In the genomic region with DNA sequence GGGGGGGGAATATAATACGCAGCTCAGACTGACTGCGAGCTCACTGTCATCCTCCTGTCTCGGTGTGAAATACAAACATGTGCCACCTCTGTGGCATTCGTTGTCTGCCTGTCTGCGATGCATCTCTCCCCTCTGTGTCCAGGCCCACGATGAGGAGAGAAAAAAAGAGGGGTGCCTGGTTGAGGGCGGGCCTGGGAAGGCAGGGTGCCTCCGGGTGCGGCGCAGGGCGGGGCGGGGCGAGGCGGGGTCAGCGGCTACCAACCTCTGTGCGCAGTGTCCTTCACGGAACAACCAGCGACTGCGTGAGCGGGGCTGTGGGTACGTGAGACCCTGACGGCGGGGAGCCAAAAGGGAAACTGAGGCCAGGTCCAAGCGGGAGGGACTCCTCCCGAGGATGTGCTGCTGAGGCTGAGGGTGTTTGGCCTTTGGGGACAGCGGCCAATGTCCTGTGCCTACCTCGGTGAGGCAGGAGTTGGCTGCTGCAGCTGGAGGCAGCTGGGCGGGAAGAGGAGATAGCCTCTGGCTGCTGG, we compare ENCODE assay signal across 8 mouse cellular contexts. TPM values are rescaled to one million over a fixed set of nuclear protein-coding genes. Genes with fewer than 3 reads are reported as not detected.
A peak's percentile ranks its signal among the peaks of the same experiment; 100 is the strongest.
DNase-seq lines count a peak whose midpoint lies in the region; ATAC-seq and TF ChIP-seq lines count a peak whose summit lies in the region.

A gene (plus strand): TSS at position 266 of the 530 bp plus-strand sequence.
A gene (minus strand): TSS at position 461 of the 530 bp plus-strand sequence.

- H3K9me3 ChIP-seq in heart, embryonic 15.5 days (replicated peaks), result no peaks in the 10 kb centered on the region

- peaks cover 58% of the 10 kb centered on the region for H3K79me2 ChIP-seq in macrophage (ENCODE audit: inconsistent target)

- peak; percentile 45; the same call in 1 of the 2 replicates for ATAC-seq in heart, embryonic 15.5 days (replicated peaks; ENCODE audit: insufficient number of reproducible peaks, insufficient read depth, low FRiP score, low read depth)

- H3K36me3 ChIP-seq in heart, embryonic 15.5 days, result no peaks in the 10 kb centered on the region
- H3K36me3 ChIP-seq in macrophage (ENCODE audit: inconsistent target), result no peaks in the 10 kb centered on the region

- TF ChIP-seq CTCF in embryonic fibroblast, embryonic 13.5 days (IDR thresholded peaks at IDR 0.05; ENCODE audit: borderline replicate concordance, insufficient read depth, low read length), result no peak

- H3K9ac ChIP-seq in heart, embryonic 15.5 days, result peak within 1 kb of the TSS; percentile 66

- H3K4me2 ChIP-seq in heart, embryonic 15.5 days, result peak within 1 kb of the TSS; percentile 88

- H3K4me1 ChIP-seq in embryonic fibroblast, embryonic 13.5 days (ENCODE audit: control insufficient read depth, insufficient read depth, low read length), result peaks cover 10% of the 10 kb centered on the region
- peaks cover 23% of the 10 kb centered on the region for H3K4me1 ChIP-seq in heart, embryonic 15.5 days (replicated peaks)

- no peak for DNase-seq in left cerebral cortex, adult 8-10 months (ENCODE audit: low spot score in 2 of 2)
- DNase-seq in left cerebral cortex, postnatal 25 days (ENCODE audit: low spot score in 2 of 2), result no peak
- peak; percentile 74 for DNase-seq in kidney, postnatal 10 days
- DNase-seq in spleen, postnatal 10 days (ENCODE audit: low spot score in 2 of 2), result peak; percentile 86 to 92
- no peak for DNase-seq in cerebellum, postnatal 36 days

- TF ChIP-seq POLR2A in embryonic fibroblast, embryonic 13.5 days (IDR thresholded peaks at IDR 0.05; ENCODE audit: low read depth, low read length), result peak; percentile 88

- H3K27me3 ChIP-seq in heart, embryonic 15.5 days, result no peaks in the 10 kb centered on the region

- H3K27ac ChIP-seq in embryonic fibroblast, embryonic 13.5 days (ENCODE audit: insufficient read depth, low read length), result peak within 1 kb of the TSS; percentile 85
- H3K27ac ChIP-seq in heart, embryonic 15.5 days, result peak within 1 kb of the TSS; percentile 70
- peak within 1 kb of the TSS; percentile 80 for H3K27ac ChIP-seq in macrophage

- H3K4me3 ChIP-seq in embryonic fibroblast, embryonic 13.5 days (ENCODE audit: insufficient read depth, low read length), result peak within 1 kb of the TSS; percentile 84
- H3K4me3 ChIP-seq in heart, embryonic 15.5 days, result peak within 1 kb of the TSS; percentile 65
- peak within 1 kb of the TSS; percentile 93 for H3K4me3 ChIP-seq in macrophage (ENCODE audit: inconsistent target)

- under 1% methylated on average over 28 of the region's 28 CpGs for WGBS in heart, embryonic 15.5 days
- 1% methylated on average over 28 of the region's 28 CpGs for WGBS in macrophage (ENCODE audit: missing documents)

- intact Hi-C loops in left cerebral cortex, postnatal 25 days (cut with DNase I), result no loop called here

RNA-seq across cellular contexts. Expression of the first gene that starts in this region (rescaled TPM):
- total RNA-seq in left cerebral cortex, adult 8-10 months (2022), result 10 to 100 TPM in 3 of 4 experiments, 1 to 10 TPM in 1; 8.7 to 12.8 (median 10.5) TPM
- total RNA-seq in left cerebral cortex, postnatal 25 days (2021), result 1 to 10 TPM; 4.0 to 4.8 TPM
- polyA plus RNA-seq in embryonic fibroblast, embryonic 13.5 days (2011; ENCODE audit: insufficient read length, low read depth, missing spikeins), result 123 and 179 TPM in 2 replicates
- 149 and 164 TPM in 2 replicates for polyA plus RNA-seq in heart, embryonic 15.5 days (2015; fragmentation: Nextera tagmentation; extraction: Ambion mirVana)
- 100 to 1,000 TPM in 1 of 26 experiments, 10 to 100 TPM in 15, 1 to 10 TPM in 10; 1.8 to 101 (median 15.2) TPM for total RNA-seq in macrophage (2018; cell fraction: chromatin; rRNA removed)
- total RNA-seq in macrophage (2018; cell fraction: cytosol; rRNA removed), result 100 to 1,000 TPM; 114 to 571 (median 330) TPM
- 100 to 1,000 TPM in 13 of 26 experiments, 10 to 100 TPM in 13; 15.5 to 248 (median 88.5) TPM for total RNA-seq in macrophage (2018; cell fraction: nucleus; rRNA removed)
- polyA plus RNA-seq in macrophage (2018), result 37.4 to 252 TPM (median 187 TPM) in 3 replicates

RNA-seq across cellular contexts. Expression of the second gene that starts in this region (rescaled TPM):
- total RNA-seq in left cerebral cortex, adult 8-10 months (2022), result 10 to 100 TPM; 21.5 to 30.0 (median 28.1) TPM
- total RNA-seq in left cerebral cortex, postnatal 25 days (2021), result 10 to 100 TPM; 24.6 to 27.2 TPM
- 17.5 and 18.6 TPM in 2 replicates for polyA plus RNA-seq in embryonic fibroblast, embryonic 13.5 days (2011; ENCODE audit: insufficient read length, low read depth, missing spikeins)
- 25.8 and 30.5 TPM in 2 replicates for polyA plus RNA-seq in heart, embryonic 15.5 days (2015; fragmentation: Nextera tagmentation; extraction: Ambion mirVana)
- 10 to 100 TPM in 9 of 26 experiments, 1 to 10 TPM in 17; 1.6 to 15.8 (median 7.8) TPM for total RNA-seq in macrophage (2018; cell fraction: chromatin; rRNA removed)
- 10 to 100 TPM in 16 of 26 experiments, 1 to 10 TPM in 10; 5.6 to 14.1 (median 11.3) TPM for total RNA-seq in macrophage (2018; cell fraction: cytosol; rRNA removed)
- 10 to 100 TPM in 4 of 26 experiments, 1 to 10 TPM in 22; 3.8 to 13.8 (median 7.5) TPM for total RNA-seq in macrophage (2018; cell fraction: nucleus; rRNA removed)
- 6.9 to 13.0 TPM (median 12.2 TPM) in 3 replicates for polyA plus RNA-seq in macrophage (2018)

Comparison
In these comparisons a context has a peak if more than half of its experiments do, and no peak if none do; other contexts are left out.
1. DNase-seq: peak in kidney, postnatal 10 days (single experiment) and spleen, postnatal 10 days (2 of 2); none in left cerebral cortex, adult 8-10 months (0 of 2), left cerebral cortex, postnatal 25 days (0 of 2) and cerebellum, postnatal 36 days (0 of 2).
2. Peak in every context shown above with its lines, with median percentiles within 50 percentile points of each other: H3K27ac ChIP-seq and H3K4me3 ChIP-seq.